Mouse (Mus musculus): ENCODE data around the gene Il2ra. TPM values are rescaled to one million over a fixed set of nuclear protein-coding genes. Genes with fewer than 3 reads are reported as not detected.

The Il2ra gene
- total RNA-seq, 2 experiments from 2014 or later = 0.45 to 0.92 TPM

DNA sequence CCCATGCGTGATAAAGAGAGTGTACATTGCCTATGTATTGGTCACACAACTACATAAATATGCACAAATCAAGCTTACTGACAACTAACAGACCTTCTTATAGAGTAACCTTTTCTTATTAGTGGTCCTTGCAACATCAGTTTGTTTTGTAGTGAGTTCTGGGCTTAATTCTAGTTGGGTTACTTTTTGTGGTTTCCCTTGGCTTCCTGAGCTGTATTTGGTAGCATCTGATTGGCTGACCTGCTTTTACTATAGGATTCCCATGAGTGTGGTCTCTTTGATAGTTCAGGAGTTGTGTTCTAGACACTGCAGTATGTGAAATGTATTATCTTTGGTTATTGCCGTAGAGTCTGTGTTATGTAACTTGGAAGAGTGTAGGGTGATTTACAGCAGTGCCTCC lies 15.0 kb downstream of the Il2ra start:
- no peak for DNase-seq
- intact Hi-C loops (cut with DNase I) = no loop called here
- TF ChIP-seq CTCF (IDR thresholded peaks at IDR 0.05) = no peak
- H3K27ac ChIP-seq = no peak overlapping the region
- no peak overlapping the region for H3K4me3 ChIP-seq

- TF ChIP-seq CTCF (IDR thresholded peaks at IDR 0.05) = no peak
- no peak overlapping the region for H3K27ac ChIP-seq
- no peak overlapping the region for H3K4me3 ChIP-seq
- DNase-seq = no peak
- intact Hi-C loops (cut with DNase I) = no loop called here
These were observed 16.7 kb downstream of the Il2ra start for GRCm38 (mm10) chr2:11659263-11659662.

GRCm38 (mm10) chr2:11662143-11662906 lies 19.7 kb downstream of the Il2ra start:
- Histone ChIP-seq H3K4me3 (no peak overlapping the region), H3K27ac (no peak overlapping the region)
- TF ChIP-seq CTCF (IDR thresholded peaks at IDR 0.05) = no peak
- intact Hi-C loops (cut with DNase I) = loop anchor here (5.0 kb wide), 1 partner anchor 210 kb away; no protein-coding TSS in a partner anchor
- DNase-seq = no peak

GRCm38 (mm10) chr2:11662907-11663230 lies 20.3 kb downstream of the Il2ra start:
- Histone ChIP-seq H3K27ac (no peak overlapping the region), H3K4me3 (no peak overlapping the region)
- no peak for TF ChIP-seq CTCF (IDR thresholded peaks at IDR 0.05)
- intact Hi-C loops (cut with DNase I) = loop anchor here (5.0 kb wide), 1 partner anchor 209 kb away; no protein-coding TSS in a partner anchor
- no peak for DNase-seq

GRCm38 (mm10) chr2:11663961-11664360 lies 21.4 kb downstream of the Il2ra start:
- DNase-seq = peak; percentile 89
- Histone ChIP-seq H3K27ac (peak overlapping the region; percentile 71), H3K4me3 (peak overlapping the region; percentile 65)
- intact Hi-C loops (cut with DNase I) = loop anchor here (1.0 to 5.0 kb wide), 2 partner anchors 23 to 208 kb away; no protein-coding TSS in a partner anchor
- peak; percentile 89 for TF ChIP-seq CTCF (IDR thresholded peaks at IDR 0.05)

GRCm38 (mm10) chr2:11664367-11664766 lies 21.8 kb downstream of the Il2ra start:
- intact Hi-C loops (cut with DNase I) = loop anchor here (1.0 to 5.0 kb wide), 2 partner anchors 23 to 208 kb away; no protein-coding TSS in a partner anchor
- H3K4me3 ChIP-seq = peak overlapping the region; percentile 65
- peak; percentile 58 for DNase-seq
- peak overlapping the region; percentile 71 for H3K27ac ChIP-seq
- TF ChIP-seq CTCF (IDR thresholded peaks at IDR 0.05) = peak; percentile 21; the same call in 1 of the 2 replicates

DNA sequence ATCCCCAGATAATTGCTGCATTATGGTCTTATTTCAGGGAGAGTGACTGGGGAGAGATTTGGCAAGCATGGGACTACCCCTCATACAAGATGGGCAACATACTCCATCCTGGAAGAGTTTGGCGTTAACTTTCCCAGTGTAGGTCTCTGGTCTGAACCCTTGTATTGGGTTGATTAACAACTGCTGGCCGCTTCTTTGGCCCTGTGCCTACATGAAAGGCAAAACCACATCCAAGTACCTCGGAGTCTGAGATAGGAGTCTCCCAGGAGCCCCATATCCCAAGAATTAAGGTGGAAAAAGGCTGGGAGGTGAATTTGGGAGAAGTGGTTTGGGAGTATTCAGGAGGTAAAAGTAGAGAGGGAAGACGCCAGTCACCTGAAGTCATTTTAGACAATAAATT lies 22.2 kb downstream of the Il2ra start:
- Histone ChIP-seq H3K4me3 (peak overlapping the region; percentile 65), H3K27ac (peak overlapping the region; percentile 71)
- intact Hi-C loops (cut with DNase I) = loop anchor here (1.0 to 5.0 kb wide), 2 partner anchors 22 to 207 kb away; no protein-coding TSS in a partner anchor
- peak; percentile 45 for DNase-seq
- TF ChIP-seq CTCF (IDR thresholded peaks at IDR 0.05) = no peak

DNA sequence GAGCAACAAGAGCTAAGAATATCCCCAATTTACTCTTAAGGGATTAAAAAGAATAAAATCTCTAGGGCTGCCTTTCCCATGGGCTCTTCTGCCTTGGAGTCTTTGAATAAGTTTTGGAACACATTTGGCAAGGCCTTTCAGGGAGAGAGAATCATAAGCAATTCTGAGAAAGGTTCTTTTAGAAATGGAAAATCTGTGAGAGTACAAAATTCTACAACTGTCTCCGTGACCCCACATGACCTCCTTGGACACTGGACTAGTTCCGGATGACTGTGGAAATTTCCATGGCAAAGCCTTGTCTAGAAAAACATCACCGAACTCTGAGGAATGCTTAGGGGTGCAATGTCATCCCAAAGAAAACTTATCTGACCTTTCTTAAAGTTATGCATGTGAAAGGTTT lies 22.7 kb downstream of the Il2ra start:
- no peak for TF ChIP-seq CTCF (IDR thresholded peaks at IDR 0.05)
- Histone ChIP-seq H3K27ac (peak overlapping the region; percentile 71), H3K4me3 (no peak overlapping the region)
- intact Hi-C loops (cut with DNase I) = no loop called here
- peak; percentile 36 for DNase-seq

GRCm38 (mm10) chr2:11672144-11672543 lies 29.5 kb downstream of the Il2ra start:
- intact Hi-C loops (cut with DNase I) = no loop called here
- DNase-seq = no peak
- peak; percentile 50 for TF ChIP-seq CTCF (IDR thresholded peaks at IDR 0.05)
- Histone ChIP-seq H3K4me3 (no peak overlapping the region), H3K27ac (no peak overlapping the region)

- intact Hi-C loops (cut with DNase I) = loop anchor here (10.0 kb wide), 1 partner anchor 345 kb away; no protein-coding TSS in a partner anchor
- DNase-seq = peak; percentile 32
- TF ChIP-seq CTCF (IDR thresholded peaks at IDR 0.05) = no peak
- Histone ChIP-seq H3K4me3 (peak overlapping the region; percentile 35), H3K27ac (peak overlapping the region; percentile 67)
These were observed 37.0 kb downstream of the Il2ra start for GRCm38 (mm10) chr2:11679626-11680025.

DNA sequence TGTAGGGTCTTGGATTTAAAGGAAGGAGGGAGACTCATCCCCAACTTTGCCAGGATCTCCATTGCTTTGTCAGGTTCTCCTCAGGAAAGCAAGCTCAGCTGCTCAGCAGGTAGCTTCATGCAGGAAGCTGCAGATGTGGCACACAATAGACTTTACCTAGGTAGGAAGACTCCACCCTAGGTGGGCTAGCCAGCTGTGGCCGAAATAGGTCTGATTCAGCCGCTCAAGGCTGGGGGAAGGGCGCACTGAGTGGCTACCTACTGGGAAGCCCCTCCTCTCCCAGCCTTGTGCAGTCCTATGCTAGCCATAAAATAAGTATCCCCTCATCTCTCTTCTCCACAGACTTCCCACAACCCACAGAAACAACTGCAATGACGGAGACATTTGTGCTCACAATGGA lies 40.1 kb downstream of the Il2ra start:
- intact Hi-C loops (cut with DNase I) = loop anchor here (10.0 kb wide), 1 partner anchor 348 kb away; no protein-coding TSS in a partner anchor
- DNase-seq = no peak
- no peak for TF ChIP-seq CTCF (IDR thresholded peaks at IDR 0.05)
- no peak overlapping the region for H3K27ac ChIP-seq
- no peak overlapping the region for H3K4me3 ChIP-seq

- TF ChIP-seq CTCF (IDR thresholded peaks at IDR 0.05) = no peak
- DNase-seq = no peak
- Histone ChIP-seq H3K27ac (no peak overlapping the region), H3K4me3 (no peak overlapping the region)
- intact Hi-C loops (cut with DNase I) = loop anchor here (10.0 kb wide), 1 partner anchor 352 kb away; no protein-coding TSS in a partner anchor
These were observed 43.9 kb downstream of the Il2ra start for GRCm38 (mm10) chr2:11686512-11686911.

DNA sequence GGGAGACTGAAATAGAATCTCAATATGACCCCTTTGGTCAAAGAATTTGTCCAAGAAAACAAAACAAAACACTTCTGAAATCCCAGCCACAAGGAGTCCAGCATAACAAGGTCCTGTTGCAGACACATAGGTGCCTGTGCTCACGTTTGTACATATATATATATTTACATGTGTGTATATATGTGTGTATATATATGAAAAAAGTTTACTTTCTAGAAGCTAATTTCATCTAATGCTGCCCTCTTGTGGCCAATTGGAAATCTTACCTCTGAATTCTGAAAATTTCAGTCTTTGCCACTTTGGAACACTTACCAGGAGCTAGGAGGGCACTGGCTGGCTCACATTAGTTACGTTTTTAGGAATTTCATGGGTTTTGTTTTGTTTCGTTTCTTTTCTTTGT lies 44.8 kb downstream of the Il2ra start:
- Histone ChIP-seq H3K4me3 (no peak overlapping the region), H3K27ac (no peak overlapping the region)
- DNase-seq = no peak
- peak; percentile 68 for TF ChIP-seq CTCF (IDR thresholded peaks at IDR 0.05)
- intact Hi-C loops (cut with DNase I) = loop anchor here (1.0 to 10.0 kb wide), 2 partner anchors 23 to 353 kb away; no protein-coding TSS in a partner anchor

Data from gastrocnemius, adult 2 months (tissue).